Mouse (Mus musculus) liver, embryonic 14.5 days (tissue): ENCODE measurements around the gene Smpd3.

ENCODE experiments used
- CTCF ChIP-seq: IDR thresholded peaks from 2 replicates; pipeline ENCODE4 v1.5.1; 2016; ENCODE audit warnings: antibody characterized with exemption, low read depth, control low read depth
- EP300 ChIP-seq: IDR thresholded peaks from 2 replicates; pipeline ENCODE4 v1.6.1; 2016; ENCODE audit warnings: antibody characterized with exemption, low read depth

- no peak for TF ChIP-seq CTCF
- no peak for TF ChIP-seq EP300
These were observed 41.6 kb upstream of the Smpd3 start for GRCm38 (mm10) chr8:106379357-106379756.
